Mouse (Mus musculus): ENCODE data around the gene Pygl.

DNA sequence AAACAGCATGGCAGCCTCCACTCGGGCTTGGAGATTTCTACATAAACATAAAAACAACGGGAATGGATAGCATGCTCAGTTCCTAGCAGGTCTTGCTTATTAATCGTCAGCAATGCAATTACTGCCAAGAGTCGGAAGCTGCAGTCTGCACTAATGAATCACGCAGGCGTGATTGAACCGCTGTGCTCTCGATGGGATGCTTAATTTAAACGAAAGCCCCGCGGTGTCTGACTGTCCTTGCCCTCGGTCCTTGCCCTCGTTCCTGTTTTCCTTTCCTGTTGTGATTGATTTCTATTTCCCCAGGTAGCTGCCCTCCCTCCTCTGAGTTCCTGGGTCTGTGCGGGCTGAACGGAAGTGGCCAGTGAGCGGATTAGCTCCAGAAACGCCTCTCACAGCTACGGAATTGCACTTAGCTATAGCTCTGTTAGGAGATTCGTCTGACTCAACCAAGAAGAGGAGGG, 39.0 kb downstream of the Pygl start:
- TF ChIP-seq POLR2A (IDR thresholded peaks at IDR 0.05; ENCODE audit: control insufficient read depth, low read depth, low read length) (no peak), CTCF (IDR thresholded peaks at IDR 0.05; ENCODE audit: control insufficient read depth, insufficient read depth, insufficient replicate concordance, low read depth, low read length) (no peak)

Data from testis, adult 2 months (tissue).